Mouse (Mus musculus) intestine, postnatal 0 days (tissue): Measurements from ENCODE around the gene Tdrd12. TPM values are rescaled to one million over a fixed set of nuclear protein-coding genes. Genes with fewer than 3 reads are reported as not detected.
"Not testable (repeated sequence)": the region's sequence is repeated elsewhere in the genome, so short reads cannot be mapped to it uniquely, and the experiment has no call there.

Experiments
- ATAC-seq: fragments of 200-750 bp; cut with Nextera tagmentation; 2 replicates; pipeline ENCODE4 v1.8.0; 2017; ENCODE audit warnings: mild to moderate bottlenecking, moderate TSS enrichment, moderate library complexity
- H3K27ac ChIP-seq: fragments of 300-500 bp; sonication (generic); 2 replicates; pipeline ENCODE4 v1.5.1; 2014; ENCODE audit warnings: mild to moderate bottlenecking, low read depth, low read length, moderate library complexity
- H3K27me3 ChIP-seq: fragments of 300-500 bp; sonication (generic); replicated peaks from 2 replicates; pipeline ENCODE4 v1.6.1; 2014; ENCODE audit warnings: low read length, mixed read lengths; ENCODE audit not compliant: control insufficient read depth, insufficient read depth
- H3K36me3 ChIP-seq: fragments of 300-500 bp; sonication (generic); 2 replicates; pipeline ENCODE4 v1.6.1; 2014; ENCODE audit warnings: mild to moderate bottlenecking, moderate library complexity; ENCODE audit not compliant: control insufficient read depth, insufficient read depth
- H3K4me1 ChIP-seq: fragments of 300-500 bp; sonication (generic); replicated peaks from 2 replicates; pipeline ENCODE4 v1.6.1; 2014; ENCODE audit warnings: antibody characterized with exemption, low read length, mixed read lengths; ENCODE audit not compliant: control insufficient read depth, insufficient read depth
- H3K4me2 ChIP-seq: fragments of 300-500 bp; sonication (generic); replicated peaks from 2 replicates; pipeline ENCODE4 v1.6.1; 2014; ENCODE audit warnings: low read depth, mild to moderate bottlenecking, moderate library complexity
- H3K4me3 ChIP-seq: fragments of 300-500 bp; sonication (generic); 2 replicates; pipeline ENCODE4 v1.5.1; 2014; ENCODE audit warnings: low read depth, low read length
- H3K9ac ChIP-seq: fragments of 300-500 bp; sonication (generic); 2 replicates; pipeline ENCODE4 v1.6.1; 2014; ENCODE audit warnings: mild to moderate bottlenecking, low read depth, low read length
- H3K9me3 ChIP-seq: fragments of 300-500 bp; sonication (generic); 2 replicates; pipeline ENCODE4 v1.6.1; 2016; ENCODE audit warnings: mixed run types; ENCODE audit not compliant: control insufficient read depth
- CTCF ChIP-seq: sonication (generic); IDR thresholded peaks from 2 replicates; pipeline ENCODE4 v1.5.1; 2016; ENCODE audit warnings: low read depth, mild to moderate bottlenecking, control low read depth, antibody characterized with exemption, moderate library complexity
- WGBS: fragments of 180-500 bp; shearing (Covaris S2); extraction: QIAGEN DNeasy Blood & Tissue Kit; methylation state at CpG from one replicate; pipeline ENCODE4 v1.1.7; 2014; 5-methylcytosine and 5-hydroxymethylcytosine counted together
- polyA plus RNA-seq: library from polyadenylated mRNA; unstranded; fragments of >200 nt; fragmentation: Nextera tagmentation; extraction: Ambion mirVana; gene quantifications from 2 replicates; pipeline ENCODE4 v1.2.1, GENCODE M21; 2015

Gene Tdrd12
- polyA plus RNA-seq, 1 experiment from 2014 or later, result 2.0 TPM

DNA sequence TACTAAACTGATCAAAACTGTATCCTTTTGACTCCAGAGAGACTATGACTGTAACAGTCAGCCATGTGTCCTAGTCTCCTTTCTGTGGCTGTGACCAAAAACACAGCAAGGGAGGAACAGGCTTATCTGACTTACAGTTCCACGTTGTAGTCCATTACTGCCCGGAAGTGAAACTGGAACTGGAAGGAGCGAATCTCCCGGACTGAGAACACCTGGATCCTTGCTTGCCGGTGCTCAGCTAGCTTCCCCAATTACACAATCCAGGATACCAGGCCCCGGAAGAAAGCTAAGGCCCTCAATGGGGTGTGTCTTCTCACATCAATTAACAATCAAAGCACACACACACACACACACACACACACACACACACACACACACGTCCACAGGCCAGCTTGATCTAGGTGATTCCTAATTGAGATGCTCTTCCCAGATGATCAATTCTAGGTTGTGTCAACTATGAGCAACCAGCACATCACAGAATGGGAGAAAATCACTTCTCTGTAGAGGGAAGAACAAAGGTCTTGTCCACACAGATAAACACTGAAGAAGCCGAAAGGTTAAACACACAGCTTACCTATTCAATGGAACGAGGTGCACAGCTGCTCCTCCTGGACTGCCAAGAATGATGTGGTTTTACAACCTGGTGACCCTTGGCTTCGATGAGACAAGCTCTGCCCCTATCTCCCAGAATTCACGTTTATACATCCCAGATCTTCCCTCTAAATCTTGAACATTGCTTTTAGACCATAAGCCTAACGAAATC lies 1.6 kb downstream of the Tdrd12 start:
- Histone ChIP-seq H3K4me1 (no peaks in the 10 kb centered on the region), H3K27me3 (no peaks in the 10 kb centered on the region), H3K4me2 (peak overlapping the region; percentile 33), H3K9me3 (no peaks in the 10 kb centered on the region), H3K27ac (no peak overlapping the region), H3K4me3 (no peak overlapping the region), H3K9ac (no peak overlapping the region), H3K36me3 (no peaks in the 10 kb centered on the region)
- WGBS, result 36% methylated on average over 12 of the region's 12 CpGs
- peak; percentile 72 for ATAC-seq
- no peak for TF ChIP-seq CTCF

DNA sequence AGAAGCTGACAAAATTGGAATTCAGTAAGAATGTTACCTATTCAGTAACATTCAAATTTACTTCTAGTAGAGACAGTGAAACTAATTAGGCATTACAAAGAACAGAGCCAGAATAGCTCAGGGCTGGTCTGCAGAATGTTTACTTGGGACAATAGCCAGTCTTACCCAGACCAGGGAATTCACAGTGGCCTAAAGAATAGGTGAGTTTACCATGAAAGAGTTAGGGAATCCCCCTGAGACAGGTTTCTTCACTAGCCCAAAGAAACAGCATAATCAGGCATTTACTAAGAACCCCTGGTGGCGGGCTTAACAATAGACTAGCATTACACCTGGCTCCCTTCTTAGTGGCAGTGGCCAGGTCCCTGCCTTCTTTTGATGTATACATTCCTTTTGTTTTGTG lies 7.0 kb downstream of the Tdrd12 start:
- not testable (repeated sequence) for H3K36me3 ChIP-seq, H3K4me3 ChIP-seq
- WGBS, result 77% methylated on average over 1 of the region's 1 CpGs

DNA sequence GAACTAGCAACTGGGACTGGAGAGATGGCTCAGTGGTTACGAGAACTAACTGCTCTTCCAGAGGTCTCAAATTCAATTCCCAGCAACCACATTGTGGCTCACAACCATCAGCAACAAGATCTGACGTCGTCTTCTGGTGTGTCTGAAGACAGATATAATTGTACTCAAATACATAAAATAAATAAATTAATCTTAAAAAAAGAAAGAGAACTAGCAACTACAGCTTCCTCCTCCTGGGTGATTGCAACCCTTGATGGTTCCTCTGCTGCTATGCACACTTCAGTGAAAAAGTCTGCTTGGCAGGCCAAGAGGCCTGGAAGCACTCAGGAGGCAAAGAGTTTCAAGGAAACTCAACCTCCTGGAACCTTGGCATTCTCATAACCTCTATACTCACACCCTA lies 7.5 kb downstream of the Tdrd12 start:
- Histone ChIP-seq H3K4me2 (no peak overlapping the region), H3K27me3 (no peaks in the 10 kb centered on the region), H3K9me3 (no peaks in the 10 kb centered on the region), H3K27ac (no peak overlapping the region), H3K4me3 (no peak overlapping the region), H3K4me1 (no peaks in the 10 kb centered on the region), H3K36me3 (no peaks in the 10 kb centered on the region), H3K9ac (no peak overlapping the region)
- TF ChIP-seq CTCF, result no peak
- WGBS, result 82% methylated on average over 3 of the region's 3 CpGs
- no peak for ATAC-seq

More for the DNA sequence above, 7.0 kb downstream of the Tdrd12 start:
- H3K27ac ChIP-seq, H3K9me3 ChIP-seq, H3K9ac ChIP-seq, H3K4me1 ChIP-seq, ATAC-seq, H3K4me2 ChIP-seq, H3K27me3 ChIP-seq: not testable (repeated sequence)

DNA sequence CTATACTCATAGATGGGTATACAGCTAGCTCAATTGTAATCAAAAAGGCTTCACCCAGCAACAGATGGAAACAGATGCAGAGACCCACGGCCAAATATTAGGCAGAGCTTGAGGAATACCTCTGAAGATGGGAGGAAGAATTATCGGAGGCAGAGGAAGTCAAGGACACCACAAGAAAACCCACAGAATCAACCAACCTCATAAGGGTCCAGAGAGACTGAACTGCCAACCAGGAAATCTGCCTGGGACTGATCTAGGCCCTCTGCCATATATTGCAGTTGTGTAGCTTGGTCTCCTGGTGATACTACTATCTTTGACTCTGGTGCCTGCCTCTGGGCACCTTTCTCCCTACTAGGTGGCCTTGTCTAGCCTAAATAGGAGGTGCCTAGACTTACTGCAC lies 10.8 kb downstream of the Tdrd12 start:
- 88% methylated on average over 2 of the region's 2 CpGs for WGBS
- TF ChIP-seq CTCF, result no peak
- H3K27me3 ChIP-seq, result no peaks in the 10 kb centered on the region
- no peak overlapping the region for H3K27ac ChIP-seq
- no peak overlapping the region for H3K4me2 ChIP-seq
- H3K4me3 ChIP-seq, result no peak overlapping the region
- no peak for ATAC-seq
- H3K4me1 ChIP-seq, result no peaks in the 10 kb centered on the region
- no peaks in the 10 kb centered on the region for H3K9me3 ChIP-seq
- H3K36me3 ChIP-seq, result no peaks in the 10 kb centered on the region
- no peak overlapping the region for H3K9ac ChIP-seq

DNA sequence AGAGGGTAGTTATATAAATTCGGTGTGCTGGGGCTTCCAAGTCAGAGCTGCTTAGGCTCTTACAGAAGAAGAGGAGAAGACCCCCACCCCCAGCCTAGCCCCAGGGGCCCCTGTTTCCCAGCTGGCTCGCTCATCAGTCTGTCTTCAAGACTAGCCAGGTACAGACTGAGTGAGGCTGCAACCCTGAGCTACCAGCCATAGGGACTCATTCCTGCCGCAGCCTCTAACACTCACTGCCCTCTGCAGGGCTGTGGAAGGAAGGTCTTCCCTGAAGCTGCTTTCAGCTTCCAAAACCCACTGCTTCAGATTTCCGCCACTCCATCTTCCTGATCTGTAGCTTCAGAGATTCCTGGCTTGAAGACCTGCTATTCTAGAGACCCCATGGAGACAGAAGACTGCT lies 35.5 kb downstream of the Tdrd12 start:
- Histone ChIP-seq H3K4me1 (no peaks in the 10 kb centered on the region), H3K9ac (no peak overlapping the region), H3K36me3 (no peaks in the 10 kb centered on the region), H3K27ac (no peak overlapping the region), H3K4me2 (no peak overlapping the region), H3K27me3 (no peaks in the 10 kb centered on the region), H3K9me3 (no peaks in the 10 kb centered on the region), H3K4me3 (no peak overlapping the region)
- ATAC-seq, result 0 out of 2 replicates have a peak, but pooled peaks have one; percentile 22
- TF ChIP-seq CTCF, result peak; percentile 70
- WGBS, result 24% methylated on average over 4 of the region's 4 CpGs

DNA sequence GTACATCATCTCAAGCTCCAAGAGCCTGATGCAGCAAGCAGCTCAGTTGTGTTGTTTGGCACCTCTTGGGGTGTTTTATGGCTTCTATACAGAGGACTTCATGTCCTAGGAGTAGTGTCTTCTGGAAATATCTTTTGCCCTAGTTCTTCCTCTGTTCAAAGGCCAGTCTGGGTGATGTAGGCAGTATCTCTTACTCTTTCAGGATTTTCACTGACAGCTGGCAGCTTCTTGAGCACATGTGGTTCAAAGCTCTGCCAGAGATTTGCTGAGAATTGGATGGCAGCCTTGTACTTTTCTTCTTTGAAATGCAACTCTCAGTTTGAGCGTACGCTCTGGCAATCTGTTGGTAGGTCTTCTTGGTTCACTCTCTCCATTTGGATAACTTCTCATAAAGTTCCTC lies 40.0 kb downstream of the Tdrd12 start:
- Histone ChIP-seq H3K36me3 (no peaks in the 10 kb centered on the region), H3K4me2 (no peak overlapping the region), H3K27me3 (no peaks in the 10 kb centered on the region), H3K9me3 (no peaks in the 10 kb centered on the region), H3K4me3 (no peak overlapping the region), H3K4me1 (no peaks in the 10 kb centered on the region), H3K9ac (no peak overlapping the region), H3K27ac (no peak overlapping the region)
- 97% methylated on average over 2 of the region's 2 CpGs for WGBS
- no peak for ATAC-seq
- no peak for TF ChIP-seq CTCF
